Mouse (Mus musculus) embryonic fibroblast, embryonic 13.5 days (primary cell): ENCODE results near the gene Tbr1.

Source experiments
- CTCF ChIP-seq: IDR thresholded peaks from 2 replicates; pipeline ENCODE4 v1.5.1; 2011; ENCODE audit warnings: mild to moderate bottlenecking, control low read depth, low read length, moderate library complexity, borderline replicate concordance; ENCODE audit not compliant: insufficient read depth
- POLR2A ChIP-seq: IDR thresholded peaks from 2 replicates; pipeline ENCODE4 v1.6.1; 2011; ENCODE audit warnings: low read depth, mild to moderate bottlenecking, control low read depth, low read length, moderate library complexity

DNA sequence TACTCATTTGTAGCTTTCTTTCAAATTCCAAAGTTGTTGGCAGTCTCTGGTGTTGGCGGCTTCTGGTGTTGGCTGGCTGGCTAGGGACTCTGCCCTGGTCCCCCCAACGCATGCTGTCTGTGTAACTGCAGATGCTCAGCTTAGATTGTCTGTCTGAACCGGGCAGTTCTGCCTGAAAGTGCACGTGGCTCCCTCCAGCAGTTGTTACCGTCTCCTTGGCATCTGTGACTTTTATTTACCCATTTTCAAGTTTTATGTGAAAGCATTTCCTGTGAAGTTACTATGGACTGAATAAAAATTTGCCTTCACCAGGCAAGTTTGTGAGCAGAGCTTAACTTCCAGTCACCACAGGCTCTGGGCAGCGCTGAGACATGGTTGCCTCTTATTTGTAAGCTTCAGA lies 6.0 kb downstream of the Tbr1 start:
- TF ChIP-seq CTCF (no peak), POLR2A (no peak)
